Mouse (Mus musculus): ENCODE data around the gene Krt77.

The Krt77 gene

DNA sequence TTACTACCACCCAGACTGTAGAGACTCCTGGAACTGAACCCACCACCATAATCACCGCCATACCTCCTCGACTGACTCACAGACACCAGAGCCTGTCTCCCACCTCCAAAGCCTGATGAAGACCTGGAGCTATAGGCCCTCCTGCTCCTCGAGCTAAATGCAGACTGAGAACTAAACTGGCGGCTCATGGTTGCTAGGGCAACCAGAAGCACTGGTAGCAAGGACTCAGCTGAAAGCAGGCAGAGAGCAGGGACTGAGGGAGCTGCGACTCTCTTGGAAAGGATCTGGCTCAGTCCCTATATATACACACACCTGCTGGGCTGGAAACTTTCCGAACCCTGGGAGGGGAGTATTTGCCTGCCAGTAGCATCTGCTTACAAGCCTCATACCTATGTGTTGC, at the start of gene Krt77:
Gene Krt77, minus strand, starts transcription at position 275 of the 400 bp plus-strand sequence.
- no peak for ATAC-seq (ENCODE audit: insufficient number of reproducible peaks, low FRiP score, low TSS enrichment)

DNA sequence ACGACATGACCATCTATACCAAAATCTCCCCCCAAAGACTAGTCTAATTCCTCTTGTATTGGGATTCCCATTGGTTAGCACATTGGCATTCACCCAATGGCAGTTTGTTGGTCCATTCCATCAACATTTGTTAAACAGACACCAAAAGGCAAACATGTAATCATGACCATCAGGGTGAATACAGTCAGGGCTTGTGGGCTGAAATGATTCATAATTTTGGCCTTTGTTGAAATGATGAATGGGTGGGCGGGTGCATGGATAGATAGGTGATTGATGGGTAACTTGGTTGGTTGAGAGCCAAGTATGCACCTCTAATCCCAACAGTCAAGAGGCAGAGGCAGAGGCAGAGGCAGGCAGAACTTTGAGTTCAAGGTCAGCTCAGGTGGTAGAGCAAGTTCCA, 46.6 kb upstream of the Krt77 start:
- ATAC-seq (ENCODE audit: insufficient number of reproducible peaks, low FRiP score, low TSS enrichment), result no peak

DNA sequence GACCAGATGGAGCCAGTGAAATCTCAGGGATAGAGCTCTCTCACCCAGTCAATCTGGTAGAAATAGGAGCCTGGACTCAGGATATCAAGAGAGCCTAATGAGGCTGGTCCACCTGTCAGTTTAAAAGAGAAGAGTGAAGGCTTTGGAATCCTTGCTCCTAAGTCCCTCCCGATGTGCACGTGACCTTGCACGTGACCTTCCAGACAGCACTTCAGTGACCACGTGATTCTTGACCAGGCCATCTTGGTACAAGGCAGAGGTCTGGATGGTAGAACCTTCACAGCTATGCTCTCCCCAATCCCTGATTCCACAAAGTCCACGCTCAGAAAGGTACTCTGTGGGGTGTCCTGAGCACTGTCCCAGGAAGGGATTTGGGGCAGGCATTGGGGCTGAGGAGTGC, 35.3 kb upstream of the Krt77 start:
- ATAC-seq (ENCODE audit: insufficient number of reproducible peaks, low FRiP score, low TSS enrichment), result no peak

DNA sequence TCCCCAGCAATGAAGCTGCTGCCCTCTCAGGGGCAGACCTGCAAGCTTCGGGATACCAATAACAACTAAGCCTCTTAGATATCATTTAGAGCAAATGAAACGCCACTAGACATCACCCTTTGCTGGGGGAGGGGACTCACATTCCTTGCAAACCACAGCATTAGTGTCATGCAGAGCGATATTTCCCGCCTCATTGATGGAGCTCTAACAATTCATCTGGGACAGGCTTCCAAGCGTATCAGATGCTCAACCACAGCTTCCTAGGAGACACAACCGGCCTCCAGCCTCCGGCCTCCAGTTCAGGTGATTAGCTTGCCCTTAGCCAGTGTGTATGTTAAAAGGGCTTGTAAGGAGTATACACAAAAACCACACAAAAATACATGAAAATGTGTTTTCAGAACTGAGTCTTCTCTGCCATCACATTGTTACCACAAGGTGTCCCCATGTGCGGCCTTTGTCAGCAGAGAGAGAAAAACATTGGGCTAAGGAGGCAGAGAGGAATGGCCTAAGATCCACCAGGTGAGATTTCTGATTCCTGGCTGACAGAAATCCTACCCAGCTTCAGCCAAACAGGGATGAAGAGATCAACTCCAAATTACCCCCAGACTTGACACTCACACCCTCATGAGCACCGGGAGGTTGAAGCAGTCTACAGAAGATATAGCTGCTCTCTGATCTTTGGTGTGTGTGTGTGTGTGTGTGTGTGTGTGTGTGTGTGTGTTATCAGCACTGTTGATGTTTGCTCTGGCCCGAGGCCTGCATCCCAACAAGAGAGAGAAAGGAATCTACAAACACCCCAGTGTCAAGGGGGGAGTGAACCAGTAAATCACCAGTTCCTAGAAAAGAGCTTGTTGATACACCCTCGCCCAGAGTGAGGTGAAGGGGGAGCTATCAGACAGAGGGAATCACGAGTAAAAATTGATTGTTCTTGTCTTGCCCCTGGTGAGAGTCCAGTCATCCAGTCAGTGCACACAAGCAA, 33.0 kb upstream of the Krt77 start:
- no peak for ATAC-seq (ENCODE audit: insufficient number of reproducible peaks, low FRiP score, low TSS enrichment)

DNA sequence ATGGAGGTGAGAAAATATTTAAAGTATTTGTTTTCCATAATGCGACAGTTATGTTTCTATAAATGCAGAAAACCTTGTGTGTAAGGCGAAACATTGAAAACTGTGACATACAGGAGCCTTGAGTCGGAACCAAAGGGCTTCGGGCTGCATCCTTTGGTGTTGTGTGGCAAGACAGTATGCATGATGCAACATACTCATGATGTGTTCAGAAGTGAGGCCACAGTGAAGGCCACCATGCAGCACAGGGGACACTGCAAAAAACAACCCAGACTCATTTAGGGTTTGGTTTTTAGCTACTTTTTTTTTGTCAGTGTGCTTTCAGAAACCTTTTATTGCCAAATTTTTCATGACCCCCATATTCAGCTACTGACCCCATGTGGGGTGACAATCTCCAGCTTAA, 25.7 kb upstream of the Krt77 start:
- ATAC-seq (ENCODE audit: insufficient number of reproducible peaks, low FRiP score, low TSS enrichment), result no peak

DNA sequence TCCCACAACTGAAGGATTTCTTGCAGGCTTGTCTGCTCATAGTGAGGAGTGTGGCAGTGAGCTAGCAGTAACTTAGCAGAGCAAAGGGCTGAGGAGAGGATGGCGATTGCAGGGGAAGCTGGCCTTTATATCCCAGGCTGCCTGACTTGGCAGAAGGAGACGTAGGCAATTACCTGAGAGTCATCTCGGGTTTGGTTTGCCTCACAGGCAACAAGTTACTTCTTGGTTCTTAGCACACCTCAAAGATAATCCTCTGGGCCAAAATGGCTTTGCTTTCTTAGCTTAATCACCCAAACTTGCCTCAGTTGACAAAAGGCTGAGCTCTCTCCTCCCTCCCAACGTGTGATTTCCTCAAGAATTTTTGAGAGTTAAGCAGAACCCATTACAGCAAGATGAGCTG, 23.3 kb upstream of the Krt77 start, which contains the start of gene Krt76:
Gene Krt76, minus strand, starts transcription at position 101 of the 400 bp plus-strand sequence.
- ATAC-seq (ENCODE audit: insufficient number of reproducible peaks, low FRiP score, low TSS enrichment), result no peak

DNA sequence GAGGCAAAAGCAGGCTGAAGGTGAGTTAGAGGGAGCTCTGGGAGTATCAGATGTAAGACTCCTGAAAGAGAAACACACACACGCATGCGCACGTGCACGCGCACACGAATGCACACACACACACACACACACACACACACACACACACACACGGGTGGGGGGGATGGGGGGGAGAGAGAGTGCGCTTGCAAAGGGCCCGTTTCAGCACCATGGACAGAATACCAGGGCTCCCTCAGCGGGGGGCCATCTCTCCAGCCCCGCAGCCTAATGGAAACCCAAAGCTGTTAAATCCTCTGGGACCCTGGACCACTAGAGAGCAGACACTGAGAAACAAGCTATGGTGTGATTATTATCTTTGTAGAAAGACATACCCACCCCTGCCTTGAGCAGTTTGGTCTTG, 10.3 kb upstream of the Krt77 start:
- ATAC-seq (ENCODE audit: insufficient number of reproducible peaks, low FRiP score, low TSS enrichment), result no peak

DNA sequence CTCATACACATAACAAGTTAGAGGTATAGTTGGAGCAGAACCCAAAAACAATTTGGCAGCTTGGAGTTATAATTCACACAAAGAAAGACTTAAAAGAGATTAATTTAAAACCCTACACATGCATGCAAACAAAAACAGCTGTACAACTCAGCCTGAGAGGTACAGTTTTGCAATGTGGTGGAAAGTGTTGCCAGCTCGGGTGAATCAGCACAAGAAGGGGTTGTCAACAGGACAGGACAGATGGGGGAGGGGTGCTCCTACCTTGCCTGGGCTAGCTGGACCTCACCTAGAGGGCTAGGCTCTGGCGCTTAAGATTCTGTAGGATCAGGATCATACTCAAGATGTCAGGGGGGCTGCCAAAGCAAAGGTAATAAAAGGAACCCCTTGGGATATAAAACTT, 8.5 kb upstream of the Krt77 start:
- ATAC-seq (ENCODE audit: insufficient number of reproducible peaks, low FRiP score, low TSS enrichment), result no peak

DNA sequence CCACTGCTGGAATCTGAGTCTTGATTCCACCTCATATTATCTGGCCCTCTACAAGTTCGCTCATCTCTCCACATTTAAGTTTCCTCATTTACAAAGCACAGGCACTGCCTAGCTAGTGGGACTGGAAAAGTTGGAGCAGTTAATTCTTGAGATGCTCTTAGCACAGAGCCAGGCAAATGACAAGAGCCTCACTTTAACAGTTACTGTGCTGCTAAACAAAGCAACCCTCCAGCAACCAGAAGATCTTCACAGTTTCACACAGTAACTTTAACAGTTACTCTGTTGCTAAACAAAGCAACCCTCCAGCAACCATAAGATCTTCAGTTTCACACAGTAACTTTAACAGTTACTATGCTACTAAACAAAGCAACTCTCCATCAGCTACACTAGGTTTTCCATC, 4.9 kb upstream of the Krt77 start:
- no peak for ATAC-seq (ENCODE audit: insufficient number of reproducible peaks, low FRiP score, low TSS enrichment)

DNA sequence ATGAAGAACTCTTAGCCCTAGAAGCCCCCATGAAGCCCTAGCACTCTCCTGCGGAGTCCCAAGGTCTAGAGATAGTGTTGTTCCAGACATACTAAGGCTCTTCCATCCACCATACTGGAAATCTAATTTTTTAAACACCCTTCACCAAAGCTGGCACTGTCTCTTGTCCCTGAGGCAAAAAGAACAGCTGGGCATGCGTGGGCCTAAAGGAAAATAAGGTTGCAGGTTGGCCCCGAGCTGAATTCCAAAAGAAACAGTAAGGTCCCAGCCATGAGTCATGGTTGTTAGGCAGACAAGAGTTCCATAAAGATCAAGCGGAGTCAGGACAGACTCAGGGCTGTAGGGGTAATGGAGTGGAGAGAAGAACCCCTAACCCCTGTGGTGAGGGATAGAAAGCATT, 3.7 kb upstream of the Krt77 start:
- ATAC-seq (ENCODE audit: insufficient number of reproducible peaks, low FRiP score, low TSS enrichment), result no peak

DNA sequence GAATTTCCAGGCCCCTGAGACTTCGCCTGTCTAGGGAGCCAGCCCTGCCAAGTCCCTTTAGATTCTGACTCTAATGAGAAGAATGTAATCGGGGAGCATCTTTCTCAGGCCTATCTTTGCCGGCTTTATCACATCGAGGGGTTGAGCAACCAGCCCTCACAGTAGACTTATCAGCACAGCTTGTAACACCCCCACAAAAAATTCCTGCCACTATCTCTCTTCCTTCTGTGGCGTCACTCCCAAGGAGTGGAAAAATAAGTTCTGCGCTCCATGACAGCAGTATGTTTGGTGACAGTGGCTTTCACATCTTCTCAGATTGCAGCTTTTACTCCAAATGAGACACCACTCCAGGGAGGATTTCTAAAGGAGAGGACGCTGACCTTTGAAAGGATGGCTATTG, 2.8 kb downstream of the Krt77 start:
- ATAC-seq (ENCODE audit: insufficient number of reproducible peaks, low FRiP score, low TSS enrichment), result no peak

DNA sequence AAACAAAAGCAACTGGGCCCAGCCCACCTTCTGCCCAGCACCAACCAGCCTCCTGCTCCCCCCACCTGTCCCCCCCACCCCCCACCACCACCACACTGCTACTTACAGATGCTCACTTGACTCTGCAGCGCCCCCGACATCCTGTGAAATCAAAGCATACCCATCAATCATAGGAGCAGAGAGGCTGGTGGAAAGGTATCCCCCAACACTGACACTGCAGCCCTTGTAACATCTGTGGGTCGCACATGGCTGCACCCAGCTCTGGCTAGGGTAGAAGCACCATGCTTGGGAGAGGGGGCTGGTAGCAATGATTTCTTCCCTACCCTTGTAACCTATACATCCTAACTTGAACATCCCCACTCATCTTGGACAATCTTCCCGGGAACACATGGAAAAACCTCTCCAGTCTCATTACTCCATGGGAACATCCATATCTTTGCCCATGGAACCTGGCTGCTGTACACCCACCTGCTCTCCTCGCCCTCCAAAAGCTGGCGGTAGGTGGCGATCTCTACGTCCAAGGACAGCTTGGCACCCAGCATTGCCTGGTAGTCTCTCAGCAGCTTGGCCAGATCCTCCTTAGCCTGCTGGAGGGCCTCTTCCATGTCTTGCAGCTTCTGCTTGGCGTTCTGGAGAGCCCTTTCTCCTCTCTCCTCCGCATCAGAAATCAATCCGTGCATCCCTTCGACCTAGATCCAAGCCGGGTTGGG, 8.9 kb downstream of the Krt77 start:
- no peak for ATAC-seq (ENCODE audit: insufficient number of reproducible peaks, low FRiP score, low TSS enrichment)

DNA sequence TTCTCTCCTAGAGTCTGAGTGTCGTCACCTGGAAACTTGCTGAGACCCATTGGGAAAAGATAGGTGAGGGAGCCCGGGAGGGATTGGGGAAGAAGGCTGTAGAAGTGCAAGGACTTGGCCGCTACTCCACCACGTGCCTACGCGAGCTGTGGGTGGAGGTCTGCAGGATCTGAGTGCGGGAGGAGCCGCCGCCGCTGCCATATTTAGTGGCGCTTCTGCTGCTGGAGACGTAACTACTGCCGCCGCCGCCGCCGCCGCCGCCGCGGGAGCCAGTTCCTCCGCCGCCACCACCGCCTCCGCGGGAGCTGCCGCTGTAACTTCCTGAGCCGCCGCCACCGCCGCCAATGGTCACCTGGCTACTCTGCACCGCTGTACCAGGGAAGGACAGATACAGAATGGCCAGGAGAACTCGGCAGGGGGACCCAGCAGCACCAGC, 9.8 kb downstream of the Krt77 start:
- ATAC-seq (ENCODE audit: insufficient number of reproducible peaks, low FRiP score, low TSS enrichment), result no peak

DNA sequence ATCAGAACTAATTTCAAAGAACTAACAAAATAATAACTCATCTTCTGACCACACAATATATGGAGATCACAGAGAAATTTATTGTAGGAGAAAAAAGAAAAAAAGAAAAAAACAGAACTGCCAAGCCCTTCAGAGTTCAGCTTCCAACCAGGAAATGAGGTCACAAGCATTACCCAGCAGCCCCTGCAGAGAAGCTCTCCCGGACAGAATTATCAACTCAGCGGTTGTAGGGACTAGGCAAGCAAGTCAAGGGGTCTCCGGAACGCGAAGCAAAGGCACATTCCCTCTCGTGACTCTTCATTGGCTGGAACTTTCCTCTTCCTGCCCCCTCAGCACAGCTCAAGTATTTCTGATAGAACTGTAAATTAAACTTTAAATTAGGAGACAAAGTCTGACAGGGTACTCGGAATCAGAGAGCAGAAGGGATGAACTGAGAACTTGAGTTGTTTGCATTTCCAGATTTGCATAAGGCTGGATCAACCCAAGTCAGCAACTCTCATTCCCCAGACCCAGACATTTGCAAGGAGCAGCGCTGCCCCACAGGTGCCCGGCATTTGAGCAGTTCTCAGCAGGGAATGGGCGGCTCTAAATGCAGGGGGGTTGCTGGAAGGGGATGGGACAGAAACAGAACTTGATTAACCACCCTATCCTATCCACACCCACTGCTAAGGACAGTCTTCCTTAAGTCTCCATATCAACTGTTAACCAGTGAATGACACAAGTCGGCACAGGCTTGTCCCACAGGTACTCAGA, 10.7 kb downstream of the Krt77 start:
- no peak for ATAC-seq (ENCODE audit: insufficient number of reproducible peaks, low FRiP score, low TSS enrichment)

DNA sequence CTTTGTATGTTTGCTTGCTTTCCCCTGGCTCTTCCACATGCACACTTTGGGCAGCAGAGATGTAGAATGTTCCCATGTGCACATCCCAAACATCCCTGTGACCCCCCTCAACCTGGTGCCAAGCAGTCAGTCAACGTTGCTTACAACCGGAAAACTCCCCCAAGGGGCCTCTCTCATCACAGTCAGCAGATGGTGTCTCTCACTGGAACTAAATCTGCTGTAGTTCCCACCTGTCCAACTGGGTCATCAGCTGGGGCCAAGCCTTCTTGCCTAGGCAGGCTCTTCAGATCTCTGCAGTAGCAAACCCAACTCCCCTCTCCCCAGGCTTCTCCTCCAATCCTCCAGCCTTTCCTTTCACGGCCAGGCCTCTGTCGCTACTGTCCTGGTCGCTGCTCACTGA, 12.8 kb downstream of the Krt77 start:
- no peak for ATAC-seq (ENCODE audit: insufficient number of reproducible peaks, low FRiP score, low TSS enrichment)

DNA sequence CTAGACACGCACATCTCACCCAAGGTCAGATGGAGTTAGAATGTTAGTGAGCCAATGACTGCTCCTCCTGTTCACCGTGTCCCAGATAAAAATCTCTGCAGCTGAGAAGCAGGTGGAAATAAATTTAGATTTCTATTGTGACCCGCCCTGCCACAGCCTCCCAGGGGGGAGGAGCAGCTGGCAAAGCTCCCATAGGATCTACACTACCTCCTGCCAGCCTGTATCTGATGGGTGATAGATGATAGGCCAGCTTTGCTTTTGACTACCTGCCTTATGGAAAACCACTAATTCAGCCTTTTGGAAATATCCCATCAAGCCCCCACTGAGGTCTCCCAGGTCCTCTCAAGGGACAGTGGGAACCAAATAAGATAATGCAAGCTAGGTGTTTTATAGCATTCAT, 13.8 kb downstream of the Krt77 start:
- ATAC-seq (ENCODE audit: insufficient number of reproducible peaks, low FRiP score, low TSS enrichment), result no peak

DNA sequence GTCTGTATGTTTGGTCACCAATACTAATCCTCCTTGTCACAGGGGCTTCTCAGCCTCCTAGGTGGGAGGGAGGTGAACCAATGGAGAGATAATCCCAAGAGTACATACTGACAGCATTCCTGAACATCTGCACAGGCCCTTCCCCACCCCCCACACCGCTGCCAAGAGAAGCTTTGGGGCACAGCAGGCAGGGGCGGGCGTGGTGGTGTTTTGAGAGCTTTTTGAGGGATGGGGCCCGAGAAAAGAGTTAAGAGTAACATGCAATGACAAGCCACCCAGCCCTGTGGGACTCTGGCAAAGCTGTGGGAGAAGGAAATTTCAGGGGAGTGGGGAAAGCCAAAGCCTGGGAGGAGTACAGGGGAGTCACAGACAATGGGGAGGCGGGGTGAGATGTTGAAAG, 15.2 kb downstream of the Krt77 start:
- no peak for ATAC-seq (ENCODE audit: insufficient number of reproducible peaks, low FRiP score, low TSS enrichment)

DNA sequence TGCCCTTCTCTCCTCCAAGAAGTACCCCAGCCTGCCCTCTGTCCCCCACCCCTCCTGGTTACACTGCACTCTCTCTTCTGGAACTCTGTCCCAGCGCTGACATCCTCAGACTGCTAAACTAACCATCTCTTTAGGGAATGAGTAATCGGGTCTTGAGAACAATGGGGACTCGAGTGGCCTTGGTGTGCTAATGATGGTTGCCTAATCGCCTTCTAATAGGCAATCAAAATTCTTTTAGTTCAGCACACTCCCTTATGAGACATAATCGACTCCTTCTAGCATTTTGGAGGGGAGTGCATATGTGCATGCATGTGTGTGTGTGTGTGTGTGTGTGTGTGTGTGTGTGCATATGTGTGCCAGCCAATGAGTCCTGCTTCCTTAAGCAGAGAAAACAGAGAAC, 16.9 kb downstream of the Krt77 start:
- ATAC-seq (ENCODE audit: insufficient number of reproducible peaks, low FRiP score, low TSS enrichment), result no peak

DNA sequence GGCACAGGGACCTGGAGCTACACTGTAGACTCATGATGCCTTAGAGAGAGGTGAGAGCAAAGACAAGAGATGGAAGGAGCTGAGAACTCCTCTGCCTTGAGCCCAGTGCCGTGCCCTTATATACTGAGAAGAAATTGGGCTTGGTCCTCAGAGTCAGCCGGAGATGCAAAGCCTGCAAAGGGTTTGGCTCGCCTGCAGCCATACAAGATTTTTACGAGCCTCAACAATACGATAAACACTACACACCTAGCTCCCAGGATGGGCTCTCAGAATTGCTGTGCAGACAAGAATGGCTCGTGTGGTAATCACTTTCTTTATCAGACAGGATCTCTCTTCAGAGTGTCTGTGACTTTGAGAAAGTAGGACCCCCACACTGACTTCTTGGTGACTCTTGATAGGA, 18.8 kb downstream of the Krt77 start, which contains the start of gene Krt1:
Gene Krt1, minus strand, starts transcription at position 101 of the 400 bp plus-strand sequence.
- ATAC-seq (ENCODE audit: insufficient number of reproducible peaks, low FRiP score, low TSS enrichment), result no peak

DNA sequence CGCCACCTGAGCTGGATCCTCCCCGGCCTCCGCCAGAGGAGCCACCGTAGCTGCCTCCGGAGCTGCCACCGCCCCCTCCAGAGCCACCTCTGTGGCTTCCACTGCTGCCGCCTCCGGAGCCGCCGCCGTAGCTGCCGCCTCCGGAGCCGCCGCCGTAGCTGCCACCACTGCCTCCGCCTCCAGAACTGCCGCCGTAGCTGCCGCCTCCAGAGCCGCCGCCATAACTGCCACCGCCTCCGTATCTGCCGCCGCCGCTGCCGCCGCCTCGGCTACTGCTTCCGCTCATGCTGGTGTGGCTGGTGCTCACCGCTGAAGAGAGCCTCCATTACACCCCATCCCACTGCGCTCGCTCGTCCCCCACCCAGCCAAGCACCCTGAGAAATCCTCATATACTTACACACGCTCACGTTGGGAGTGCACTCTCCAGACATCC, 23.5 kb downstream of the Krt77 start:
- peak; percentile 54; the same call in 1 of the 2 replicates for ATAC-seq (ENCODE audit: insufficient number of reproducible peaks, low FRiP score, low TSS enrichment)

DNA sequence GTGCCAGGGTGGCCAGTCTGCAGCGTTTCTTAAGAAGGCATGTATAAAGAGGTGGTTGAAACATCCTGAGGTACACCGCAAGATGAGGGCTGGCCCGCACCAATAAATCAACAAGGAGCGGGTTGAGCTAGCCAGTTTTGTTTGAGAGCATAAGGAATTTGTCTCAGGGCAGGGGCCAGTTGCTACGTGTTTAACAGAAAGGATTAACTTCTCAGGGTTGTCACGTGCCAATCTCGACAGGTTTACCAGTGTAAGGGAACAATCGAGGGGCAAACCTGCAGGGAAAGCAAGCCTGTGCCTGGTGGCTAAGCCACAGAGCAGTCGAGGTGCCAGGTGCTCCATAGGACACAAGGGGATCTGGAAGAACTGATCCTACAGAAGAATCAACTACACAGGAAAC, 26.3 kb downstream of the Krt77 start:
- no peak for ATAC-seq (ENCODE audit: insufficient number of reproducible peaks, low FRiP score, low TSS enrichment)

Measured in cerebellum, adult (tissue).